Mouse (Mus musculus): Measurements from ENCODE around the gene Tmem50a. TPM values are rescaled to one million over a fixed set of nuclear protein-coding genes. Genes with fewer than 3 reads are reported as not detected.

Tmem50a gene
- polyA plus RNA-seq, 1 experiment, result 115 TPM

GRCm38 (mm10) chr4:134946024-134946744 lies 31.4 kb upstream of the Tmem50a start:
- 9% methylated on average over 17 of the region's 17 CpGs for WGBS
- Histone ChIP-seq H3K36me3 (ENCODE audit: control insufficient read depth, insufficient read depth, low read length) (no peaks in the 10 kb centered on the region), H3K4me3 (ENCODE audit: insufficient read depth, low read depth, low read length) (peak overlapping the region; percentile 24; the same call in 1 of the 2 replicates), H3K27me3 (replicated peaks; ENCODE audit: control insufficient read depth, insufficient read depth, low read length) (no peaks in the 10 kb centered on the region), H3K27ac (ENCODE audit: insufficient read depth, low read depth, low read length) (no peak overlapping the region), H3K4me1 (ENCODE audit: control insufficient read depth, insufficient read depth, low read length) (no peaks in the 10 kb centered on the region)
- TF ChIP-seq CTCF (conservative IDR thresholded peaks at IDR 0.05; ENCODE audit: insufficient read depth, insufficient read length, low read depth, low read length), result peak; percentile 93
- TF ChIP-seq POLR2A (IDR thresholded peaks at IDR 0.05; ENCODE audit: low read depth, low read length), result no peak
- DNase-seq, result peak; percentile 75

GRCm38 (mm10) chr4:134943758-134944538 lies 29.1 kb upstream of the Tmem50a start:
- no peaks in the 10 kb centered on the region for H3K36me3 ChIP-seq (ENCODE audit: control insufficient read depth, insufficient read depth, low read length)
- H3K4me3 ChIP-seq (ENCODE audit: insufficient read depth, low read depth, low read length), result no peak overlapping the region
- no peak for DNase-seq
- no peaks in the 10 kb centered on the region for H3K27me3 ChIP-seq (replicated peaks; ENCODE audit: control insufficient read depth, insufficient read depth, low read length)
- H3K27ac ChIP-seq (ENCODE audit: insufficient read depth, low read depth, low read length), result no peak overlapping the region
- TF ChIP-seq POLR2A (IDR thresholded peaks at IDR 0.05; ENCODE audit: low read depth, low read length) (no peak), CTCF (conservative IDR thresholded peaks at IDR 0.05; ENCODE audit: insufficient read depth, insufficient read length, low read depth, low read length) (no peak)
- WGBS, result 40% methylated on average over 27 of the region's 27 CpGs
- no peaks in the 10 kb centered on the region for H3K4me1 ChIP-seq (ENCODE audit: control insufficient read depth, insufficient read depth, low read length)

GRCm38 (mm10) chr4:134939900-134940299 lies 25.1 kb upstream of the Tmem50a start:
- H3K27ac ChIP-seq (ENCODE audit: insufficient read depth, low read depth, low read length), result no peak overlapping the region
- WGBS, result 28% methylated on average over 9 of the region's 9 CpGs
- no peaks in the 10 kb centered on the region for H3K27me3 ChIP-seq (replicated peaks; ENCODE audit: control insufficient read depth, insufficient read depth, low read length)
- no peak overlapping the region for H3K4me3 ChIP-seq (ENCODE audit: insufficient read depth, low read depth, low read length)
- TF ChIP-seq CTCF (conservative IDR thresholded peaks at IDR 0.05; ENCODE audit: insufficient read depth, insufficient read length, low read depth, low read length) (no peak), POLR2A (IDR thresholded peaks at IDR 0.05; ENCODE audit: low read depth, low read length) (no peak)
- H3K4me1 ChIP-seq (ENCODE audit: control insufficient read depth, insufficient read depth, low read length), result no peaks in the 10 kb centered on the region
- DNase-seq, result no peak
- no peaks in the 10 kb centered on the region; the same call in 1 of the 2 replicates for H3K36me3 ChIP-seq (ENCODE audit: control insufficient read depth, insufficient read depth, low read length)

GRCm38 (mm10) chr4:134937240-134938176 lies 22.7 kb upstream of the Tmem50a start:
- TF ChIP-seq CTCF (conservative IDR thresholded peaks at IDR 0.05; ENCODE audit: insufficient read depth, insufficient read length, low read depth, low read length) (no peak), POLR2A (IDR thresholded peaks at IDR 0.05; ENCODE audit: low read depth, low read length) (no peak)
- no peak overlapping the region for H3K4me3 ChIP-seq (ENCODE audit: insufficient read depth, low read depth, low read length)
- H3K27ac ChIP-seq (ENCODE audit: insufficient read depth, low read depth, low read length), result no peak overlapping the region
- DNase-seq, result peak; percentile 58
- 42% methylated on average over 17 of the region's 17 CpGs for WGBS
- H3K27me3 ChIP-seq (replicated peaks; ENCODE audit: control insufficient read depth, insufficient read depth, low read length), result no peaks in the 10 kb centered on the region
- H3K4me1 ChIP-seq (ENCODE audit: control insufficient read depth, insufficient read depth, low read length), result no peaks in the 10 kb centered on the region
- H3K36me3 ChIP-seq (ENCODE audit: control insufficient read depth, insufficient read depth, low read length), result no peaks in the 10 kb centered on the region; the same call in 1 of the 2 replicates

- Histone ChIP-seq H3K27me3 (replicated peaks; ENCODE audit: control insufficient read depth, insufficient read depth, low read length) (no peaks in the 10 kb centered on the region), H3K4me3 (ENCODE audit: insufficient read depth, low read depth, low read length) (peak within 1 kb of the TSS; percentile 94), H3K36me3 (ENCODE audit: control insufficient read depth, insufficient read depth, low read length) (peaks cover 9% of the 10 kb centered on the region; the same call in 1 of the 2 replicates), H3K4me1 (ENCODE audit: control insufficient read depth, insufficient read depth, low read length) (peaks cover 3% of the 10 kb centered on the region; the same call in 1 of the 2 replicates), H3K27ac (ENCODE audit: insufficient read depth, low read depth, low read length) (peak within 1 kb of the TSS; percentile 78)
- no peak for TF ChIP-seq CTCF (conservative IDR thresholded peaks at IDR 0.05; ENCODE audit: insufficient read depth, insufficient read length, low read depth, low read length)
- TF ChIP-seq POLR2A (IDR thresholded peaks at IDR 0.05; ENCODE audit: low read depth, low read length), result no peak
- peak; percentile 98 for DNase-seq
- under 1% methylated on average over 68 of the region's 68 CpGs for WGBS
These were observed 16.1 kb upstream of the Tmem50a start, which contains the start of gene Syf2 for GRCm38 (mm10) chr4:134930684-134931481. TSS of gene Syf2 (plus strand) at chr4:134930898.

- H3K4me1 ChIP-seq (ENCODE audit: control insufficient read depth, insufficient read depth, low read length), result peaks cover 5% of the 10 kb centered on the region; the same call in 1 of the 2 replicates
- no peak for DNase-seq
- H3K4me3 ChIP-seq (ENCODE audit: insufficient read depth, low read depth, low read length), result peak overlapping the region; percentile 42
- H3K36me3 ChIP-seq (ENCODE audit: control insufficient read depth, insufficient read depth, low read length), result peaks cover 16% of the 10 kb centered on the region
- no peak for TF ChIP-seq CTCF (conservative IDR thresholded peaks at IDR 0.05; ENCODE audit: insufficient read depth, insufficient read length, low read depth, low read length)
- TF ChIP-seq POLR2A (IDR thresholded peaks at IDR 0.05; ENCODE audit: low read depth, low read length), result no peak
- H3K27me3 ChIP-seq (replicated peaks; ENCODE audit: control insufficient read depth, insufficient read depth, low read length), result no peaks in the 10 kb centered on the region
- WGBS, result 22% methylated on average over 9 of the region's 9 CpGs
- H3K27ac ChIP-seq (ENCODE audit: insufficient read depth, low read depth, low read length), result peak overlapping the region; percentile 36; the same call in 1 of the 2 replicates
These were observed 15.4 kb upstream of the Tmem50a start for GRCm38 (mm10) chr4:134930190-134930589.
